Mouse (Mus musculus) telencephalon, adult 2 months (tissue): ENCODE measurements around the gene Qars.
A peak's percentile ranks its signal among the peaks of the same experiment; 100 is the strongest.

Experiments used
- DNase-seq: peaks from one replicate; pipeline ENCODE4 v3.0.0-alpha.2; 2011; ENCODE audit warnings: low read depth, low spot score

Gene Qars

DNA sequence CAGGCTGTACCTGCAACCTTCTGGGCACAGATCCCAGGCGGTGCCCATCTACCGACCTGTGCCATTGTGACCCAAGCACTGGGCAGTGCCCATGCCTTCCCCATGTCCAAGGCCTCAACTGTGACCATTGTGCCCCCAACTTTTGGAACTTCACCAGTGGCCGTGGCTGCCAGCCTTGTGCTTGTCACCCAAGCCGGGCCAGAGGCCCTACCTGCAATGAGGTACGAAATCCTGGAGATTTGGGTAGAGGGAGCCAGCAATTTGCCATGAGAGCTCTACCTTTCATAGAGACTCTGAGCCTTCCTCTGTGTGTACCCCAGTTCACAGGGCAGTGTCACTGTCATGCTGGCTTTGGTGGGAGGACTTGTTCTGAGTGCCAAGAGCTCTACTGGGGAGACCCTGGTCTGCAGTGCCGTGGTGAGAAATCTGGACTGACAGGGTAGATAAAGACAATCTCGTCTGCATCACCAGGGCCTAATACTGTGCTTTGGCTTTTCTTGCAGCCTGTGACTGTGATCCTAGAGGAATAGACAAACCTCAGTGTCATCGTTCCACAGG, 20.5 kb upstream of the Qars start:
- DNase-seq = no peak

DNA sequence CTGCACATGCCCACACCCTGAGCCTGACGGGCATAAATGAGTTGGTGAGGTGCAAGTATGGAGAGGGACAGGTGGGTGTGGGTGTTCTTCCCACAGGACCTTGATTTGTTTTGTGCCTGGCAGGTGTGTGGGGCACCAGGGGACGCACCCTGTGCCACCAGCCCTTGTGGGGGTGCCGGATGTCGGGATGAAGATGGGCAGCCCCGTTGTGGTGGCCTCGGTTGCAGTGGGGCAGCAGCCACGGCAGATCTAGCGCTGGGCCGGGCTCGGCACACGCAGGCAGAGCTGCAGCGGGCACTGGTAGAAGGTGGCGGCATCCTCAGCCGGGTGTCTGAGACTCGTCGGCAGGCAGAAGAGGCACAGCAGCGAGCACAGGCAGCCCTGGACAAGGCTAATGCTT, 19.1 kb upstream of the Qars start:
- DNase-seq = no peak

DNA sequence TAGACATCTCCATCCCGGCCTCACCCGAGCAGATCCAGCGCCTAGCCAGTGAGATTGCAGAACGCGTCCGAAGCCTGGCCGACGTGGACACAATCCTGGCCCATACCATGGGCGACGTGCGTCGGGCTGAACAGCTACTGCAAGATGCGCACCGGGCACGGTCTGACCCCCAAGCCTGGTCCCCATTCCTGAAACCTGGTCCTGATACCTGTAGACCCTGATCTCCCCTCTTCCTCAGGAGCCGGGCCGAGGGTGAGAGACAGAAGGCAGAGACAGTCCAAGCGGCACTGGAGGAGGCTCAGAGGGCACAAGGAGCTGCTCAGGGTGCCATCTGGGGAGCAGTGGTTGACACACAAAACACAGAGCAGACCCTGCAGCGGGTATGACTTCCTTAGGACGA, 18.3 kb upstream of the Qars start:
- no peak for DNase-seq

DNA sequence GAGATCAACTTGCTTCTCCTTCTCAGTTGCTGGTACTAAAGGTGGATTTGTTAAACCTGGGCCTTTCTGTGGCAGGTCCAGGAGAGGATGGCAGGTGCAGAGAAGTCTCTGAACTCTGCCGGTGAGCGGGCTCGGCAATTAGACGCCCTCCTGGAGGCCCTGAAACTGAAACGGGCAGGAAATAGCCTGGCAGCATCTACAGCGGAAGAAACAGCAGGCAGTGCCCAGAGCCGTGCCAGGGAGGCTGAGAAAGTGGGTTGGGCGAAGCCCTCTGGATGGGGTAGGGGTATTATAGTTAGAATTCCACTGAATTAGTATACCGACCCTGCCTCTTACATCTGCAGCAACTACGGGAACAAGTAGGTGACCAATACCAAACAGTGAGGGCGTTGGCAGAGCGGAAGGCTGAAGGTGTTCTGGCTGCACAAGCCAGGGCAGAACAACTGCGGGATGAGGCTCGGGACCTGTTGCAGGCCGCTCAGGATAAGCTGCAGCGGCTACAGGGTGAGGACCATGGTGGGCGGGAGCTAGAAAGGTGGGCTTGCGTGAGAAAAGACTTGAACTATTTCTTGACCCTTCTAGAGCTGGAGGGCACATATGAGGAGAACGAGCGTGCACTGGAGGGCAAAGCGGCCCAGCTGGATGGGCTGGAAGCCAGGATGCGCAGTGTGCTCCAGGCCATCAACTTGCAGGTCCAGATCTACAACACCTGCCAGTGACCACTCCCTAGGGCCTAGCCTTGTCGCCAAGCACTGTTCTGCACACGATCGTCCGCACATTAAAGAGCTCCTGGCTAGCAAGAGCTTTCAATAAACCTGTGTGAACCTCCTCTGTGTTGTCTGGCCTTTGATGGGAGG, 17.6 kb upstream of the Qars start:
- DNase-seq = no peak

DNA sequence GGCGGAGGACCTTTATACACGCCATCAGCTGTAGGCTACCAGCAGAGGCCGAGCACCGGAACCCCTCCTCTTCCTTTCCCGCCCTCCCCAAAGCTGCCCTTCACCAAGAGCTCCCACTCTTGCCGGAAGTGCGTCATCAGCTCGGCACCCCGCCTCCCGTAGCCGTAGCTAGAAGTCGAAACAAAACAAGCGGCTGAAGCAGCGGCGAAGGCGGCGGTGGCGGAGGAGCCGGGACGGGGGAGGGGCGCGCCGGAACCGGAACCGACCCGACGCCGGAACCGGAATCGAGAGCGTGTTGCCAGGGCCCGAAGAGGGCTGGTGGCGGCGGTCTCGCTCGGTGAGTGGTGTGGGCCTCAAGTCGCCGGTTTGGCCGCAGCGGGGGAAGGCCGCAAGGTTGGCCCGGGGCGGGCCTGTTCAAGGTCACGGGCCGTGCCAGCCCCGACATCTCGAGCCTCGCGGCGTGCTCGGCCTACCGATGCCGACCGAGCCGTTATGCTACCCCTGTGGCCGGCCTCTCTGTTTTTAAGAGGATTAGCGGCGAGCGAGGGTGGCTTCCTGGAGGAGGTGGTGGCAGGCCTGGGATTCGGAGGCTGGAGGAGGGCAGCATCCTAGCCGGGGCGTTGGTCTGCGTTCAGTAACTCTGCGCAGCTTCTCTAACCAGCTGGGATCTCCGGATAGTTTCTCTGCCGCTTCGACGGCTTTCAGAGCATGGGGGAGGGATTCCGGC, 16.8 kb upstream of the Qars start, which contains the start of gene Usp19:
Usp19 (plus strand) TSS at position 44 of the 727 bp plus-strand sequence.
- peak; percentile 98 for DNase-seq

DNA sequence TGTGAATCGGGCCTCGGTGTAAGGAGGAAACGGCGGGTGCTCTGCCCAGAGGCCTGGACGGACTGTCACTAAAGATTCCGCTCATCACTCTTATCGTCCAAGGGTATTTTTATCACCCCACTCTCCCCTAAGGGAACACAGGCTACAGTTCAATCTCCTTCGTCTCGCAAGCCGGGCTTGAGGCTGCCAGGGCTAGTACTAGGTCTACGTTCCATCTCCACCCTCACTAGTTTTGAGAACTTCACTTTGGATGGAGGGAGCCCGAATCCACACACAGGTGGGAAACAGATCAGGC, 16.3 kb upstream of the Qars start:
- DNase-seq = no peak

DNA sequence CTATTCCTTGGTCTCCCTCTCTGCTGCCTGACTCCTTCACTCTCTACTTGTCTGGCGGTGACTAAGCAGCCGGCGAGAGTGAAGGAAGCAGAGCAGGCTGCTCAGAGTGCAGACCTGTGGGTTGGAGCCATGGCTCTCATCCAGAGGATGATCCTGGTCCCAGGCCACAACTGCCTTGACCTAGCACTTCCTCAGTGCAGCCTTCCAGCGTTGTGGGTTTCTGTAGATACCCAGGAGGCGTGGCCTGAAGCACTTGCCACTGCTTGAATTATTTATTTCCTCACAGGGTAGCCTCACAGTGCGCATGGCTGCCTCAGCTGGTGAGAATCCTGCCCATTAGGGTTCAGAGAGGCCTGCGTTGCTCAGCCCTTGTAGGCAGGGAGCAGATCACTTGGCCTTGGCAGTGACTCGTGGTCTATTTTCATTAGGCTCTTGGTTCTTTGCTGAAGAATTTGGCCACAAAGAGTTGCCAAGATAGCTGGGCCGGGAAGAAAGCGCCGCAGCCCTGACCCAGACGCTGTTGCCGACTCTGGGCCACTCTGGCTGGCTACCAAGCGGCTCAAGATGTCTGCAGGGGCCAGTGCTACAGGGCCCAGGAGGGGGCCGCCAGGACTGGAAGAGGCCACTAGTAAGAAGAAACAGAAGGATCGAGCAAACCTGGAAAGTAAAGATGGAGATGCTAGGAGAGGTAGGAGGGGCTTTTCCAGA, 15.3 kb upstream of the Qars start:
- DNase-seq = no peak

DNA sequence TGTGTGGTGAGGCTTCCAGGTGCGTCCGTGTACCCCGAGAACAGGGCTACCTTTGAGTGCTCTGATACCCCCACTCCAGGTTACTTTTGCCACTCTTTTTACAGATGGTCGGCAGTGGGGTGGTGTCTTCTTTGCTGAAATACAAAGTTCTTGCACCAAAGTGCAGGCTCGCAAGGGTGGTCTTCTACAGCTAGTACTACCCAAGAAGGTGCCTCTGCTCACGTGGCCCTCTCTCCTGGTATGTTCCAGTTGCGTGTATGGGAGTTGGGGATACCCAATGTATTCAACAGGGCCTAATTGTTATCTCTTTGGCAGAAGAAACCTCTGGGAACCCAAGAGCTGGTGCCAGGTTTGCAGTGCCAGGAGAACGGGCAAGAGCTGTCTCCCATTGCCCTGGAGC, 14.3 kb upstream of the Qars start:
- DNase-seq = no peak

DNA sequence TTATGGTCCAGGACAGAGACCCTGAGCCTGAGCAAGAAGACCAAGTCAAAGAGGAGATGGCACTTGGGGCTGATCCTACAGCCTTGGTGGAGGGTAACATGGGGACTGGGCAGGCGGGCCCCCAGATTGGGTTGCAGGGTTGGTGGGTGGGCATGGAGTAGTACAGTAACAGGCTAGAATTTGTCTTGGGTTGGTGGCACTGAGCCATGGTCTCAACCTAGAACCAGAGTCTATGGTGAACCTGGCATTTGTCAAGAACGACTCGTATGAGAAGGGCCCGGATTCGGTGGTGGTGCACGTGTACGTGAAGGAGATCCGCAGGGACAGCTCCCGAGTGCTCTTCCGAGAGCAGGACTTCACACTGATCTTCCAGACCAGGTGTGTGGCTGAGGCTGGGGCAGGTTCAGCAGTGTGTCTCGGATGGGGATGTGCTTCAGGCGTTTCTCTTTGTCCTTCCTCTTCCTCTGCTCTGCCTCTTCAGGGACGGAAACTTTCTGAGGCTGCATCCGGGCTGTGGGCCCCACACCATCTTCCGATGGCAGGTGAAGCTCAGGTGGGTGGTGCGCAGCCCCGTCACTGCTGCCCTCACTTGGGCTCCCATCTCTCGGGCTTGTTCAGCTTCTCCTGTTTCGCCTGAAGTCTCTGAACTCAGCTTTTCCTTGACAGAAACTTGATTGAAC, 13.2 kb upstream of the Qars start:
- no peak for DNase-seq

DNA sequence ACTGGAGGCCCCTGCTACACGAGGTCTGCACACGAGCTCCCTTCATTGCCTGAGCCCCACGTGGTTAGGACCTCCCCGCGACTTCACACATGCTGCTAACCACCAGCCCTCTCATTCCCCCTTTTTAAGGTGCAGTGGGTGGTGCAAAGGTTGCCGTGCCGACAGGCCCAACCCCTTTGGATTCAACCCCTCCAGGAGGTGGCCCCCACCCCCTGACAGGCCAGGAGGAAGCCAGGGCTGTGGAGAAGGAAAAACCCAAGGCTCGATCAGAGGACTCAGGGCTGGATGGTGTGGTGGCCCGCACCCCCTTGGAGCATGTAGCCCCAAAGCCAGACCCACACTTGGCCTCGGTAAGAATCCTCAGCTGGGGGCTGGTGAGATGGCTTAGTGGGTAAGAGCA, 12.6 kb upstream of the Qars start:
- no peak for DNase-seq

DNA sequence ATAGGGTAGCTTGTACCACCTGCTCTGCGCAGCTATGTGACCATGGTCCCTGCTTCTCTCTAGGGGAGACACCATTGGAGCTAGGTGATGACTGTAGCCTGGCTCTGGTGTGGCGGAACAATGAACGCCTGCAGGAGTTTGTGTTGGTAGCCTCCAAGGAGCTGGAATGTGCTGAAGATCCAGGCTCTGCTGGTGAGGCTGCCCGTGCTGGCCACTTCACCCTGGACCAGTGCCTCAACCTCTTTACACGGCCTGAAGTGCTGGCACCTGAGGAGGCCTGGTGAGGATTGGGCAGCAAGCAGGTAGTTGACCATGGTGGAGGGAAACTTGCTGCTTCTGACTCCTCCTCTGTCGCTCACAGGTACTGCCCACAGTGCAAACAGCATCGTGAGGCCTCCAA, 8.3 kb upstream of the Qars start:
- no peak for DNase-seq

DNA sequence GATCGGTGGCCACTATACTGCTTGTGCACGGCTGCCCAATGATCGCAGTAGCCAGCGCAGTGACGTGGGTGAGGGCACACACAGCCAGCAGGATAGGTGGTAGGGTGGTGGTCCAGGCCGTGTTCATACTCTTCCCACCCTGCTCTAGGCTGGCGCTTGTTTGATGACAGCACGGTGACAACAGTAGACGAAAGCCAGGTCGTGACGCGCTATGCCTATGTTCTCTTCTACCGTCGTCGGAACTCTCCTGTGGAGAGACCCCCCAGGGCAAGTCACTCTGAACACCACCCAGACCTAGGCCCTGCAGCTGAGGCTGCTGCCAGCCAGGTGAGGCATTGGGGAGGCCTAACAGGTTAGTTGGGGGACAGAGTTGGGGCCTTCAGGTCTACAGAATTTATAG, 7.6 kb upstream of the Qars start:
- no peak for DNase-seq

DNA sequence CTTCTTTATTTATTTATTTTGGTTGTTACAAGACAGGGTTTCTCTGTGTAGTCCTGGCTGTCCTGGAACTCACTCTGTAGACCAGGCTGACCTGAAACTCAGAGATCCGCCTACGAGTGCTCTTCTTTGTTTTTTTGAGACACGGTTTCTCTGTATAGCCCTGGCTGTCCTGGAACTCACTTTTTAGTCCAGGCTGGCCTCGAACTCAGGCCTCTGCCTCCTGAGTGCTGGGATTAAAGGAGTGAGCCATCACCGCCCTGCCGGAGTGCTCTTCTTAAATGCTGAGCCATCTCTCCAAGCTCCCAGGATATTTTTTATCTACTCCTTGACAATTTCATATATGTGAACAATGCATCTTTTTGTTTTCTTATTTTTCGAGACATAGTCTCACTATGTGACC, 605 bp upstream of the Qars start:
- DNase-seq = no peak

DNA sequence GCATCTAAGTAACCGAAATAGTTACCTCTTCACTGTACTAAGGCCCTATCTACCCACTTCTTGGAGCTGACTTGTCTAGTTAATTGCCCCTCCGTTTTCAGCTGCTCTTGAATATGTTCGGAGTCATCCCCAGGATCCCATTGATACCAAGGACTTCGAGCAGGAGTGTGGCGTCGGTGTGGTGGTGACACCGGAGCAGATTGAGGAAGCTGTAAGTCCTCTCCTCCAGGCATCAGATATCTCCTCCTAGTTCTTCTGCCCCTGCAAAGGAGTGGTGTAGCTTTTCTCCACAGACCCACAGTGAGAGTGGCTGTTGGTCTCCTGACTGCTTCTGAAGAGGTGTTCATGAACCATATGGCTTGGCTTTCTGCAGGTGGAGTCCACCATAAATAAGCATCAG, 1.3 kb downstream of the Qars start:
- no peak for DNase-seq

DNA sequence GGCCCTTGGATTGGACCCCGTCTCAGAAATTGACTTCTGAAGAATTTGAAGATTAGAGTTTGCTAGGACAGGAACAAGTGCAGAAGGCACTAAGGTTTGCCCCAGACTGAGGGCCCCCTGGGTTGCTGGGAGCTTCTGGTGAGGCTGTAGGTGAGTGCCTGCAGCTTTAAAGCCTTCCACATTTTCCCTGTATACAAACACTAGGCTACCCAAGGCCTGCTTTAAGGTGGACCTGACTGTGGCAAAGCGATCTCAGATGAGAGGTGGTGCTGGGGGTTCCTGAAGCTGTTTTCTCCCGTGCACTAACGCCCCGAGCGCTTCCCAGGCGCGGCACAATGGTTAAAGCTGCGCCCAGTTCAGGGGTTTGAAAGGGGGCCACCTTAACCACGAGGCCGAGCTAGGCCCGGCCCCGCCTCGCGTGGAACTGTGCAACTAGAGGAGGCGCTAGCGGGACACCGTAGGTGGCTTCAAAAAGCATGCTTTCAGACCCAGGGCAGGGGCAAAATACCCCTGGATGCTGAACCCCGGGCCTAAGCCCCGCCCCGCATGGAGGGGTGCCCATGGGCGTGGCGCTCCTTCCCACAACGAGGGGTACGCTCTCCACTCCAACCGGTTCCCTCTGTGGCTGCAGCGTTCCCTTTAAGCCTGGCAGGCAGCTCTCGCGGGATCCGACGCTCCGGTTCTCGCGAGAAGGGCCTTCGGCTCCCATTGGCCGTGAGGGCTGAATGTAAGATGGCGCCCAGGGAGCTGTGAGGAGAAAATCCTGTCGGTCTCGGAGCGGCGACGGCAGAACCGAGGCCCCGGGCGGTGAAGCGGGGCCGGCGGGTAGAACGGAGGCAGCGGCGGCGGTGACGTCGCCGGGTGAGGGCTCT, 9.1 kb downstream of the Qars start, which contains the start of gene Qrich1:
Qrich1 (plus strand) TSS at position 427 of the 872 bp plus-strand sequence.
- DNase-seq = peak; percentile 95

DNA sequence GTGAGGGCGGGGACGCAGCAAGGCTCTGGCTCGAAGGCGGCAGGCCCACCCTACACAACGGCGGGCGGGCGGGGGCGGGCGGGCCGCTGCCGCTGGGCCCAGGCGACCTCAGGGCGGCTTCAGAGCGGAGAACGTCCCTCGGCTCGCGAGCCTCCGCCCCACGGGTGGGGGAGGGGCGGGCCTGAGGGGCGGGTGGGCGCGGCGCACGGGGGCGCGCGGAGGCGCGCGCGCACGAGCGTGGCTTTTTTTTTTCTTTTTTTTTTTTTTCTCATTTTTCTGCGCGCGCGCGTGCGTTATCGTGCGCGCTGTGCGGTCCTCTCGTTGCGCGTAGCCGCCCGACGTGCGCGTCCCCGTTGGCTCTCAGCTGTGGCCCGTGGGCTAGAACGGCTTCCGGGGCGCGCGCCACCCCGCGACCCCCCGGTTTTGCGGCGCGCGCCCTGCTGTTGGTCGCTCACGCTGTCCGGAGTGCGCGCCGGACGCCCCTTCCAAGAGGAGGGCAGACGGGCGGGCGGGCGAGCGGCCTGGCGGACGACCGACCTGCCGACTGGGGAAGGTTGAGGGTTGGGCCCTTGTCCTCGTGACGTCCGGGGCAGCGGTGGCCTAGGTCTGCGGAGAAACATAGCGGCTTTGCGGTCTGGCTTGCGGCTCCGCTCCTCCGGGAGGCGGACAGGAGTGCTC, 9.9 kb downstream of the Qars start:
- DNase-seq = peak; percentile 58

DNA sequence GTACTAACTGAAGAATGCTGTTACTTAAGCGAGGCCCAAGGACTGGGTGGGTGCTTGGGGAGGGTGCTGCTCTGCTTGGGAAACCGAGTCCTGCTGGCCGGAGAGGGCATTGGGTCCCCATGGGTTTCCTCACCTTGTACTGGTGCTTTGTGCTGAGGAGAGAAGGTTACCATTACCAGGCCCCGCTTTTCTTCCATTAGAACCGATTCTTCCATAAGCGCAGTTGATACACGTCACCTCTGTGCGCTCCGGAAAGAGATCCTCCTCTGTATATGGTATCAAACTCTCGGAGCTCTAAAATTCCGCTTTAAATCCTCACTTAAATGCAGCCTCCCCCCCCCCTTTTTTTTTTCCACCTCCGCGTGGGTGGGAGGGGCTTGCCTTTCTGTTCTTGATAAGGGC, 10.4 kb downstream of the Qars start:
- peak; percentile 64 for DNase-seq

DNA sequence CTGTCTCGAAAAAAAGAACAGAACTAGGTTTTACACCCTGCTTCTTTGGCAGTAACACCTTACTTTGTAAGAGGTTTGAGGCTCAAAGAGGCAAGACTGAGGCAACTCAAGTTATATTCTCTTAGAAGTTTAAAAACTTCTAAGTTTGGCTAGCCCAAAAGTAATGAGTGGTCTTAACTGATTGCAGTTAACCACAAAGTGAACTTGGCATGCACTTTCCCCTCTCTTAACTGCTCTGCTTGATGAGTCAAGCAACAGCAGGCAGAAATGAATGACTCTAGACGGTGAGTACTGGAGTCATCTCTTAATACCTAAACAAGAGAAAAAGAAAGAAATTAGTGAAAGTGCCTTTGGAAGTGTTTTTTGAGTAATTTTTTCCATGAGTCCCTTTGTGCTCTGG, 14.1 kb downstream of the Qars start:
- no peak for DNase-seq

DNA sequence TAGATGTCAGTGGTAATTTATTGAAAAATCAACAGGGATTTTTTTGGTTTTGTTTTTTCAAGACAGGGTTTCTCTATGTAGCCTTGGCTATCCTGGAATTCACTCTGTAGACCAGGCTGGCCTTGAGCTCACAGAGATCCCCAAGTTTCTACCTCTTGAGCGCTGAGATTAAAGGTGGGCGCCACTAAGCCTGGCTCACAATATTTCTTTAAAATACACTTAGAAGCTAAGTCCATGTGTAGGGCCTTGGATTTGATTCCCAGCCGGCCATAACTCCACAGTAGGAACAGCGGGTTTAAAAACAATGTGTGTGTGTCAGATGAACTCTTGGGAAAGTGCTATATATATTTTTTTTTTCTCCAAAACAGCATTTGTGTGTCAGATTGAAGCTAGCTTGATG, 15.8 kb downstream of the Qars start:
- DNase-seq = no peak

DNA sequence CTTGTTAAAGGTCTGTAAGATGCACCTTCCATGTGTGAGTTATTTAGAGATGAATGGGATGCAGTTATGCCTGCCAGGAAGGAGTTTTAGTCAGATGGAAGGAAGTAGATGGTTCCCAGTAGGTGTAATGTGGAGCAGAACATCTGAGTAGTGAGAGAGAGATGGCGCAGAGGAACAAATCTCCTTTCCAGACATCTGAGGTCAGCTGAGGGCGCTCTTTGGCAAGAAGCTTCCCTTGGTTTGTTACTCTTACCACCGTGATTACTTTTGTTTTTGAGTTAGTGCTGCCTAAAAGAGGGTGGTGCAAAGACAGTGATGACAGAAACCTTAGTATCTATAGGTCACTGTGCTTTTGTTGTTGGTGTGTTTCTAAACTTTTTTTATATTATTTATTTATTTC, 17.9 kb downstream of the Qars start:
- DNase-seq = no peak
